ENCODE assay signal across 21 mouse cellular contexts in genomic region chr6:51766482-51766881, GRCm38 (mm10).
DNase-seq lines count a peak whose midpoint lies in the region; ATAC-seq lines count a peak whose summit lies in the region.
"Had no signal": no experiment of that assay in that cellular context is flagged by ENCODE, and none has a peak within 500 bp of the region (broad histone marks: within the 10 kb centered on the region; RNA-seq: fewer than 3 reads in every experiment).

No protein-coding gene starts in this region.

- H3K4me1 ChIP-seq in hindbrain, embryonic 10.5 days (replicated peaks) = peaks cover 21% of the 10 kb centered on the region
- H3K4me1 ChIP-seq in hindbrain, embryonic 11.5 days (replicated peaks; ENCODE audit: control insufficient read depth, insufficient read depth, low read length) = 0 out of 2 replicates have a peak, but pooled peaks cover 8% of the 10 kb centered on the region
- peaks cover 20% of the 10 kb centered on the region for H3K4me1 ChIP-seq in hindbrain, embryonic 14.5 days (replicated peaks; ENCODE audit: control insufficient read depth, insufficient read depth, low read length)
- peaks cover 20% of the 10 kb centered on the region for H3K4me1 ChIP-seq in midbrain, embryonic 16.5 days (ENCODE audit: control insufficient read depth, insufficient read depth, low read length)
- H3K4me1 ChIP-seq: liver, embryonic 15.5 days had no signal

- WGBS in hindbrain, embryonic 10.5 days = 21% methylated on average over 3 of the region's 3 CpGs
- WGBS in hindbrain, embryonic 11.5 days = 27% methylated on average over 3 of the region's 3 CpGs
- WGBS in hindbrain, embryonic 14.5 days = 18% methylated on average over 3 of the region's 3 CpGs
- 28% methylated on average over 3 of the region's 3 CpGs for WGBS in midbrain, embryonic 16.5 days

- H3K9me3 ChIP-seq in hindbrain, embryonic 10.5 days = no peaks in the 10 kb centered on the region
- H3K9me3 ChIP-seq in hindbrain, embryonic 11.5 days (ENCODE audit: control insufficient read depth, low read length) = no peaks in the 10 kb centered on the region
- no peaks in the 10 kb centered on the region for H3K9me3 ChIP-seq in hindbrain, embryonic 14.5 days (ENCODE audit: control insufficient read depth, low read length)
- H3K9me3 ChIP-seq in midbrain, embryonic 16.5 days (replicated peaks; ENCODE audit: control insufficient read depth, low read length, poor library complexity, severe bottlenecking) = no peaks in the 10 kb centered on the region
- H3K9me3 ChIP-seq: G1E; limb, embryonic 10.5 days; liver, embryonic 15.5 days; stomach, embryonic 15.5 days had no signal

- H3K36me3 ChIP-seq in hindbrain, embryonic 10.5 days = no peaks in the 10 kb centered on the region
- H3K36me3 ChIP-seq in hindbrain, embryonic 11.5 days (ENCODE audit: control insufficient read depth, insufficient read depth, low read length) = no peaks in the 10 kb centered on the region
- no peaks in the 10 kb centered on the region for H3K36me3 ChIP-seq in hindbrain, embryonic 14.5 days (replicated peaks; ENCODE audit: control insufficient read depth, insufficient read depth)
- no peaks in the 10 kb centered on the region for H3K36me3 ChIP-seq in midbrain, embryonic 16.5 days (ENCODE audit: control insufficient read depth, insufficient read depth, low read length)
- H3K36me3 ChIP-seq: G1E; limb, embryonic 10.5 days; liver, embryonic 15.5 days; stomach, embryonic 15.5 days had no signal

- peak overlapping the region; percentile 54; the same call in 1 of the 2 replicates for H3K27ac ChIP-seq in hindbrain, embryonic 10.5 days
- H3K27ac ChIP-seq in hindbrain, embryonic 11.5 days (ENCODE audit: low read depth, low read length) = no peak overlapping the region
- 0 out of 2 replicates have a peak overlapping the region, but pooled peaks have one; percentile 32 for H3K27ac ChIP-seq in hindbrain, embryonic 14.5 days
- peak overlapping the region; percentile 58 for H3K27ac ChIP-seq in midbrain, embryonic 16.5 days (ENCODE audit: low read length)
- H3K27ac ChIP-seq: kidney, postnatal 0 days; limb, embryonic 10.5 days; liver, embryonic 15.5 days; stomach, embryonic 15.5 days had no signal

- DNase-seq in hindbrain, embryonic 10.5 days (ENCODE audit: low spot score) = no peak
- no peak for DNase-seq in hindbrain, embryonic 11.5 days (ENCODE audit: low spot score)
- peak; percentile 26 for DNase-seq in testis, postnatal 14 days (ENCODE audit: low spot score)
- DNase-seq in testis, postnatal 10 days (ENCODE audit: low spot score) = no peak
- DNase-seq in hindbrain, embryonic 14.5 days (ENCODE audit: low spot score) = no peak
- no peak for DNase-seq in thymus, postnatal 14 days
- DNase-seq in cerebellum, adult 9-10 months = no peak
- DNase-seq: adrenal gland, adult 2 months; cerebellum, adult 2 months; gastrocnemius, postnatal 10 days; kidney, adult 11 months; liver; lung, postnatal 4 days; thymus, adult 2 months had no signal

- no peak overlapping the region for H3K9ac ChIP-seq in hindbrain, embryonic 11.5 days (ENCODE audit: low read depth, low read length)
- no peak overlapping the region for H3K9ac ChIP-seq in hindbrain, embryonic 14.5 days
- no peak overlapping the region for H3K9ac ChIP-seq in midbrain, embryonic 16.5 days (ENCODE audit: low read depth, low read length)
- H3K9ac ChIP-seq: liver, embryonic 15.5 days; stomach, embryonic 15.5 days had no signal

- H3K4me3 ChIP-seq in hindbrain, embryonic 10.5 days = no peak overlapping the region
- no peak overlapping the region for H3K4me3 ChIP-seq in hindbrain, embryonic 11.5 days (ENCODE audit: low read depth, low read length)
- H3K4me3 ChIP-seq in hindbrain, embryonic 14.5 days (replicated peaks; ENCODE audit: low read length) = no peak overlapping the region
- H3K4me3 ChIP-seq in midbrain, embryonic 16.5 days (ENCODE audit: low read depth, low read length) = no peak overlapping the region
- H3K4me3 ChIP-seq: limb, embryonic 10.5 days; liver, embryonic 15.5 days; stomach, embryonic 15.5 days had no signal

- H3K27me3 ChIP-seq in hindbrain, embryonic 10.5 days (ENCODE audit: insufficient read depth, poor library complexity, severe bottlenecking) = peaks cover 28% of the 10 kb centered on the region
- H3K27me3 ChIP-seq in hindbrain, embryonic 11.5 days (ENCODE audit: control insufficient read depth, insufficient read depth, low read length) = no peaks in the 10 kb centered on the region
- no peaks in the 10 kb centered on the region for H3K27me3 ChIP-seq in hindbrain, embryonic 14.5 days (ENCODE audit: control insufficient read depth, insufficient read depth, low read length)
- no peaks in the 10 kb centered on the region for H3K27me3 ChIP-seq in midbrain, embryonic 16.5 days (ENCODE audit: control insufficient read depth, insufficient read depth, low read depth, low read length)

- no peak overlapping the region for H3K4me2 ChIP-seq in hindbrain, embryonic 11.5 days (replicated peaks; ENCODE audit: low read depth, low read length)
- no peak overlapping the region for H3K4me2 ChIP-seq in hindbrain, embryonic 14.5 days (replicated peaks)
- no peak overlapping the region for H3K4me2 ChIP-seq in midbrain, embryonic 16.5 days (ENCODE audit: low read length)
- H3K4me2 ChIP-seq: heart, embryonic 11.5 days; liver, embryonic 15.5 days; stomach, embryonic 15.5 days had no signal

- no peak for ATAC-seq in hindbrain, embryonic 11.5 days (ENCODE audit: low FRiP score)
- ATAC-seq in hindbrain, embryonic 14.5 days (ENCODE audit: low FRiP score) = no peak
- ATAC-seq in midbrain, embryonic 16.5 days = no peak
